Mouse (Mus musculus): ENCODE data around the gene Mpp3. TPM values are rescaled to one million over a fixed set of nuclear protein-coding genes. Genes with fewer than 3 reads are reported as not detected.

Gene Mpp3
- polyA plus RNA-seq, 1 experiment: 1.4 TPM

Other genes with a start within 250 kb of the Mpp3 start
- gene Etv4, start 243.1 kb downstream of the Mpp3 start, polyA plus RNA-seq (2012; rRNA removed): 0.44 and 0.65 TPM in 2 replicates
- 2.8 and 2.9 TPM in 2 replicates for gene Meox1, start 134.1 kb downstream of the Mpp3 start, polyA plus RNA-seq (2012; rRNA removed)
- 0.03 TPM in 1 of 2 replicates, not detected in the other for gene Sost, start 61.4 kb downstream of the Mpp3 start, polyA plus RNA-seq (2012; rRNA removed)
- not detected in 2 replicates for gene Cfap97d1, start 44.2 kb downstream of the Mpp3 start, polyA plus RNA-seq (2012; rRNA removed)
- gene Dusp3, start 41.4 kb downstream of the Mpp3 start, polyA plus RNA-seq (2012; rRNA removed): 55.8 and 62.7 TPM in 2 replicates
- 15.3 and 19.8 TPM in 2 replicates for gene Cd300lg, start 13.0 kb upstream of the Mpp3 start, polyA plus RNA-seq (2012; rRNA removed)
- 18.9 and 21.0 TPM in 2 replicates for gene Mpp2, start 60.1 kb upstream of the Mpp3 start, polyA plus RNA-seq (2012; rRNA removed)
- gene Ppy, start 72.9 kb upstream of the Mpp3 start, polyA plus RNA-seq (2012; rRNA removed): 0.19 and 0.51 TPM in 2 replicates
- not detected in 2 replicates for gene Pyy, start 79.4 kb upstream of the Mpp3 start, polyA plus RNA-seq (2012; rRNA removed)
- 0.07 and 0.15 TPM in 2 replicates for gene Nags, start 117.1 kb upstream of the Mpp3 start, polyA plus RNA-seq (2012; rRNA removed)
- 15.0 and 17.4 TPM in 2 replicates for gene Tmem101, start 127.9 kb upstream of the Mpp3 start, polyA plus RNA-seq (2012; rRNA removed)
- 29.9 and 32.4 TPM in 2 replicates for gene Lsm12, start 156.8 kb upstream of the Mpp3 start, polyA plus RNA-seq (2012; rRNA removed)
- gene G6pc3, start 161.2 kb upstream of the Mpp3 start, polyA plus RNA-seq (2012; rRNA removed): 73.3 and 80.1 TPM in 2 replicates
- 58.1 and 75.4 TPM in 2 replicates for gene Hdac5, start 201.7 kb upstream of the Mpp3 start, polyA plus RNA-seq (2012; rRNA removed)
- 0.41 TPM in 2 replicates for gene BC030867, start 220.4 kb upstream of the Mpp3 start, polyA plus RNA-seq (2012; rRNA removed)
- 0.63 and 0.65 TPM in 2 replicates for gene Asb16, start 240.3 kb upstream of the Mpp3 start, polyA plus RNA-seq (2012; rRNA removed)